Mouse (Mus musculus) embryo, embryonic 11.5 days (tissue): ENCODE results near the gene Sprr2h.

ENCODE experiments used
- DNase-seq: peaks from one replicate; pipeline ENCODE4 v3.0.0-alpha.2; 2012; ENCODE audit warnings: low read depth, low spot score

Gene Sprr2h

GRCm38 (mm10) chr3:92385385-92385784, at the start of gene Sprr2h:
Sprr2h (plus strand) TSS chr3:92385685.
- no peak for DNase-seq

DNA sequence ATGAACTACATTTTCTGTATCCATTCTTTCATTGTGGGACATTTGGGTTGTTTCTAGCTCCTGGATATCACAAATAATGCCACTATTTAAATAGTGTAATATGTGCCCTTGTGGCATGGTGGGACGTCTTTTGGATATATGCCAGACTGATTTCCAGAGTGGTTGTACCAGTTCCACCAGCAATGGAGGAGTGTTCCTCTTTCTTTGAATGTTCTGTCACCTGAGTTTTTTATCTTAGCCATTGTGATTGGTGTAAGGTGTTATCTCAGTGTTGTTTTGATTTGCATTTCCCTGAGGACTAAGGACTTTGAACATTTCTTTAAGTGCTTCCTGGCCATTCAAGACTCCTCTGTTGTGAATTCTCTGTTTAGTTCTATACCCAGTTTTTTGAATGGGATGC, 49.2 kb upstream of the Sprr2h start:
- no peak for DNase-seq

GRCm38 (mm10) chr3:92338840-92339239, 46.6 kb upstream of the Sprr2h start, which contains the start of gene Sprr2d:
Sprr2d (plus strand) TSS chr3:92339140.
- DNase-seq: no peak

- no peak for DNase-seq
Measured at GRCm38 (mm10) chr3:92351843-92352242, 33.6 kb upstream of the Sprr2h start, which contains the start of gene Sprr2e. Sprr2e (plus strand) TSS chr3:92352143.

DNA sequence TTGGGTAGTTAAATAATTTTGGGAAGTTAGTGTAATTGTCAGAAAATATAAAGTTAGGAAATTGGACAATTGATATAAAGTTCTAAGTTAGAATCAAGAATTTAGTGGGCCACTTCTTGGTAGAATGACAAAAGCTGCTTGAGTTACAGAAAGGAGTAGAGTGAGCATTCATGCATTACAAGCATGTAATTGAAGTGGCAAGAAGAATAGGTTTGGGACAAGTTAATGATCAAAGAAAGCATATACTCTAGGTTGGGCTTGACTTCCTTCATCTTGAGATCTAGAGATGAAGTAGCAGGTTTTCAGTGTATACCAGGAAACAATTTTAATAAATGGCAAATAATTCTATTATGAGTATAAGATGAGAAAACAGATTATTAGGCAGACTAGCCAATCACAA, 23.9 kb upstream of the Sprr2h start:
- DNase-seq: no peak

DNA sequence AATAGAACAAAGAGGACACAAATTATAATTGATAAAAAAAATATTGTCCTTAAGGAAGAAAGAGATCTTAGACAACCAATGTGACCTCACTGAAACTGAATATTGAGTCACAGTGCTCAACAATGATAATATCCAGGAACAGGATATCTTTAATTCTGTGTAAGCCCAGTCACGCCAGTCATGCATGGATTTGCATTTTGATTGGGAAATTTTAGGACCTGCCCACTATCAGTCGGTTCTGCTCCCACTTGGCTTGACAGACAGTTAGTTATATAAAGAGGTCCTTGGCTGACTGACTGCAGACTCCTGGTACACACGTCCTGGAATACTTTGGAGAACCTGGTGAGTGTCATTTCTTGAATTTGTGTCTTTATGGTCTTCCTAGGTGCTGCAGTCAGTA, 20.6 kb upstream of the Sprr2h start, which contains the start of gene Sprr2f:
Gene Sprr2f (plus strand): TSS at position 301 of the 400 bp plus-strand sequence.
- no peak for DNase-seq

DNA sequence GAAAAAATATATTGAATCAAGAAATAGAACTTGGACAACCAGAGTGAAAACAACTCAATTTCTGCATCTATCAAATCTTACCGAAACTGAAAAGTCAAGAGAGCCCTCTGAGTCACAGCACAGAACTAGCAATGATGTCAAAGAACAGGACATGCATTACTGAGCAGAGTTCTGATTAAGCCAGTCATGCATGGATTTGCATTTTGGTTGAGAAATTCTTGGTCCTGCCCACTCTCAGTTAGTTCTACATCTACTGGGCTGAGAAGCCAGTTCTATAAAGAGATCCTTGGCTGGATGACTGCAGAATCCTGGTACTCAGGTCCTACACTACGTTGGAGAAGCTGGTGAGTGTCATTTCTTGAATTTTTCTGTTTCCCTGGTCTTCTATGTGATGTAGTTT, 11.9 kb upstream of the Sprr2h start:
- DNase-seq: no peak

- DNase-seq: no peak
Measured at GRCm38 (mm10) chr3:92394301-92394700, 8.8 kb downstream of the Sprr2h start.

DNA sequence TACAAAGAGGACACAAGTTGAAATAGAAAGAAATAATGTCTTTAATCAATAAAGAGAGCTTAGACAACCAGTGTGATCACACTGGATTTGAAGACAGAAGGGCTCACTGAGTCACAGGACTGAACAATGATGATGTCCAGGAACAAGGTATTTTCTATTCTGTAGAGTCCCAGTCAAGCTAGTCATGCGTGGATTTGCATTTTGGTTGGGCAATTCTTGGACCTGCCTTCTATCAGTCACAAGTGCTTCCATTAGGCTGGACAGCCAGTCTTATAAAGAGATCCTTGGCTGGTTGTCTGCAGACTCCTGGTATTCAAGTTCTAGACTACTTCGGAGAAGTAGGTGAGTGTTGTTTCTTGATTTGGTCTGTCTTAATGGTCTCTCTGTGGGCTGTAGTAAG, 22.2 kb downstream of the Sprr2h start, which contains the start of gene Sprr2i:
Gene Sprr2i (plus strand): TSS at position 301 of the 400 bp plus-strand sequence.
- DNase-seq: no peak

GRCm38 (mm10) chr3:92417782-92418181, 32.3 kb downstream of the Sprr2h start, which contains the start of gene Sprr2j-ps:
Sprr2j-ps (plus strand) TSS chr3:92418082.
- DNase-seq: no peak

- no peak for DNase-seq
Measured at GRCm38 (mm10) chr3:92429323-92429722, 43.8 kb downstream of the Sprr2h start, which contains the start of gene Gm9774. Gm9774 (minus strand) TSS chr3:92429423.

DNA sequence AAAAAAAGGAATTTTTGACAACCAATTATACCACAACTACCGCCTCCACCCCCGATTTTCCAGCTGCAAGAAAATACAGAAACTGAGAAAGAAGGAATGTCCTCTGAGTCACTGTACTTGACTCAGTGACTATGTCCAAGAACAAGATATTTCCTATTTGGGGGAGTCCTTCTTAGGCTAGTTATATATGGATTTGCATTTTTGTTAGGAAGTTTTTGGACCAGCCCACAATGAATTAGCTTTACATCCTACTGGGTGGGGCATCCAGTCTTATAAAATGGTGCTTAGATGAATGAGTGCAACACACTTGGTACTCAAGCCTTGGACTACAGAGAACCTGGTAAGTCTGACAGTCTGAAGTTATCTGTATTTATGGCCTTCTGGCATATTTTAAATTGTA, 46.8 kb downstream of the Sprr2h start, which contains the start of gene Sprr2k:
Gene Sprr2k (plus strand): TSS at position 301 of the 400 bp plus-strand sequence.
- no peak for DNase-seq
